Mouse (Mus musculus): ENCODE data around the gene Csnk1g2.
A peak's percentile ranks its signal among the peaks of the same experiment; 100 is the strongest.
"Not testable (repeated sequence)": the region's sequence is repeated elsewhere in the genome, so short reads cannot be mapped to it uniquely, and the experiment has no call there.

The Csnk1g2 gene

DNA sequence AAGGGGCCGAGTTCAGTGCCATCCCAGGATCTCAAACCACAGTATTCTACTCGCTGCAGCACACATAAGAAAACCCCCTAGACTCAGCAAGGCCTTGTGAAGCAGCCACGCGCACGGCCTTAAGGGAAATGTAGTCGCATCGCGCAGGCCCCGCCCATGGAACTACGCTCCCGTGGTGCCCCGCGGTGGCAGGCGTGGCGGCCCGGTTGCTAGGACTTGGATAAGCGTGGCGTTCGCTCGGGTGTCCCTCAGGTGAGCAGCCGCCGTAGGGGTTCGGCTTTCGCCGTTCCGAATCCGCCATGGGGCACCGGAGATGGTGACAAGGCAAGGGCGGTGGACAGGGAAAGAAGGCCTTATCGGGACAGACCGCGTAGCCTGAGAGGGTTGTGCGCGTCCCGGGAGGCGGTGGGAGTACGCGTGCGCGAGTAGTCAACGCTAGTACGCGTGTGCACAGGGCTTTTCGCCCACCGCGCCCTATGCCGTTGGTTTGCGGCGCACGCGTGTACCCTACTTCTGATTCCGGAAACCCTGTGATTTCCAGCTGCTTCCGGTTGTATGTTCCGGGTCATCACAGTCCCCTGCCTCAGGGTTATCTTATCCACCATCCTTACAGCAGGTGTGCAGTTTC lies 19.8 kb upstream of the Csnk1g2 start, which contains the start of the genes Scamp4 and Adat3:
Scamp4 (plus strand) TSS at position 175 of the 628 bp plus-strand sequence.
Adat3 (plus strand) TSS at position 183 of the 628 bp plus-strand sequence.
- DNase-seq (ENCODE audit: low spot score in 2 of 2): peak; percentile 98 to 99

- no peak for DNase-seq (ENCODE audit: low spot score in 2 of 2)
These were observed 19.3 kb upstream of the Csnk1g2 start for GRCm38 (mm10) chr10:80603364-80603763.

- no peak for DNase-seq (ENCODE audit: low spot score in 2 of 2)
These were observed 18.6 kb upstream of the Csnk1g2 start for GRCm38 (mm10) chr10:80604001-80604509.

DNA sequence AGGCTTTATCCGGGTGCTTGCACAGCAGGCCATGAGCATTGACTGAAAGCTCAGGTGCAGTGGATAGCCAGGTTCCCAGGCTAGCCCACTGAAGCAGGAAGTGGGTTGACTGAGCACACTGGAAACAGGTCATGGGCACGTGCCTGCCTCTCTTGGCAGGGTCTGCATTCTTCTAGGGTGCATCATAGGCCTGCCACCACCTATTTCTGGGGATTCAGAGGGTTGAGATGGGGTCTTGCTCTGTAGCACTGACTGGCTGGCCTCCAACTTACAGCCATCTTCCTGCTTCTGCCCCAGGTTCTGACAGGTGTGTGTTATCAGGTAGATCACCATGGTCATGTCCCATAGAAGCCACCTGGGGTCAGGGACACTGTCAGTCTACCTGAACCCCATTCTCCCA lies 17.6 kb upstream of the Csnk1g2 start:
- DNase-seq (ENCODE audit: low spot score in 2 of 2): no peak

DNA sequence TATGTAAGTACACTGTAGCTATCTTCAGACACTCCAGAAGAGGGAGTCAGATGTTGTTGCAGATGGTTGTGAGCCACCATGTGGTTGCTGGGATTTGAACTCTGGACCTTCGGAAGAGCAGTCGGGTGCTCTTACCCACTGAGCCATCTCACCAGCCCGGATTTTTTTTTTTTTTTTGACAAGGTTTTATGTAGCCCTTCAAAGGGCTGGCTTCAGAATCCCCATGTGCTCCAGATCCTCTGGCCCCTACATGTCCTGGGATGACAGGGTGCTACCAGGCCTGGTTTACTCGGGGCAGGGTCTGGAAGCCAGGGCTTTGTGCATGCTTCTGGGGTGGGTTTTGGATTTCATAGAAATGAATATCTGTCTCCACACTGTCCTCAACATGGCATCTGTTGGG lies 16.9 kb upstream of the Csnk1g2 start, which contains the start of gene Gm49322:
Gm49322 (plus strand) TSS at position 301 of the 400 bp plus-strand sequence.
- not testable (repeated sequence) for DNase-seq (ENCODE audit: low spot score in 2 of 2)

- DNase-seq (ENCODE audit: low spot score in 2 of 2): no peak
These were observed 16.3 kb upstream of the Csnk1g2 start for GRCm38 (mm10) chr10:80606306-80606705.

DNA sequence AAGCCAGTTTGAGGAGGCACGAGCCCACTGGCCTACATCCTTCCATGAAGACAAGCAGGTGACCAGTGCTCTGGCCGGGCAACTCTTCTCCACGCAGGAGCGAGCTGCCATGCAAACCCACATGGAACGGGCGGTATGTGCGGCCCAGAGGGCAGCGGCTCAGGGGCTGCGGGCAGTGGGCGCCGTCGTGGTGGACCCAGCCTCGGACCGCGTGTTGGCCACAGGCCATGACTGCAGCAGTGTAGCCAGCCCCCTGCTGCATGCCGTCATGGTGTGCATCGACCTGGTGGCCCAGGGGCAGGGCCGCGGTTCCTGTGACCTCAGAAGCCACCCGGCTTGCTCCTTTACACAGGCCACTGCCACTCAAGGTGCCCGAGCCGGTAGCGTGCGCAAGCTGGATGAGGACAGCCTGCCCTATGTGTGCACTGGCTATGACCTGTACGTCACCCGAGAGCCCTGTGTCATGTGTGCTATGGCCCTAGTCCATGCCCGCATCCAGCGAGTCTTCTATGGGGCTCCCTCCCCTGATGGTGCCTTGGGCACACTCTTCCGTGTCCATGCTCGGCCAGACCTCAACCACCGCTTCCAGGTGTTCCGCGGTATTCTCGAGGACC lies 15.8 kb upstream of the Csnk1g2 start:
- no peak for DNase-seq (ENCODE audit: low spot score in 2 of 2)

GRCm38 (mm10) chr10:80608435-80608834 lies 14.2 kb upstream of the Csnk1g2 start:
- DNase-seq (ENCODE audit: low spot score in 2 of 2): no peak

DNA sequence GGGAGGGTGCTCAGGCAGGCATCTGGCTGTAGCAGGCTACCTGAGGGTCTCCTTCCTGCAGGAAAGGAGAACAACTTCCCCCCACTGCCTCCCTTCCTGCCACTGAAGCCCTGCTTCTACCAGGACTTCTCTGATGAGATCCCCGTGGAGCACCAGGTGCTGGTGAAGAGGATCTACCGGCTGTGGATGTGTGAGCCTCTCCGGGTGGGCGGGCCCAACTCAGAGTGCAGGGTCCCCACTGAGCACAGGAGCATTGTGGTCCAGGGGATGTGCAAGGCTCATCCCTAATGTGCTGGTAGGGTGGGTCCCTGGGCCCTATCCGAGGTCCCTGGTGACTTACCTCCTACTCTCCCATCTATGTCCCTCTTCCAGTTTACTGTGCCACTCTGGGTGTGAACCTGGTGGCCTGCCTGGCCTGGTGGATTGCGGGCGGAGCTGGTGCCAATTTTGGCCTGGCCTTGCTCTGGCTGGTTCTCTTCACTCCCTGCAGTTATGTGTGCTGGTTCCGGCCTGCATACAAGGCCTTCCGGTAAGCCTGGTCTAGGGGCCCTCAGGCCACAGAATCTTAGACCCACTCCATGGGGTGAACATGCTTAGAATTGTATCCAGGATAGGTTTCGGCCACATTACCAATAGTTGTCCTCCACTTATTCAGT lies 13.2 kb upstream of the Csnk1g2 start:
- DNase-seq (ENCODE audit: low spot score in 2 of 2): no peak

DNA sequence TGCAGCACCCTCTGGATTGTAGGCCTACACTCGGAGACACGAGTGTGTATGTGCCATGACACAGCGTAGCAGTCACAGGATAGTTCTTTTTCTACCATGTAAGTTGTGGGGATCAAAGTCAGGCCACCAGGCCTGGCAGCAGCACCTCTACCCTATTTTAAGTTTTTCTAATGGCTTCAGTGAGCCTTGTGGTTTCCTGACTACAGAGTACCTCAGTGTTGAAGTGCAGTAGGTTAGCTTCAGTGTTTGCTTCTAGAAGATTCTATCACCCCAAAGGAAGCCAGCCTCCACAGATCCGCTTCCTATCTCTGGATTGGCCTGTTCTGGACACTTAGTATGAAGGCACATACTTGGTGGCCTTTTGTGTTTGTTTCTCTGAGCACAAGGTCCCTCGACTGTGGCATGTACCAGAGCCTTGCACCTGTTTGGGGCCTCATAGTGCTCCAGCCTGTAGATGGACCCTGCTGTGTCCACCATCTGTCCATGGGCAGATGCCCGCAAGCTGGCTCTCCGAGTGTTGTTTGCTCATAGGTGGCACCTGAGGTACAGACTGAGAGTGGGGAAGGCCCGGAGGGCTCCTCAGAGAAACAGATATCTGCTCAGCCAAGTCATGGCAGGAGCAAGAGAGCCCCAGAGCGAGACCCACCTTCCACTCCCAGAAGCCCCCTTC lies 12.4 kb upstream of the Csnk1g2 start:
- DNase-seq (ENCODE audit: low spot score in 2 of 2): no peak

- peak in 1 of 2 experiments; percentile 40 for DNase-seq (ENCODE audit: low spot score in 2 of 2)
These were observed 11.6 kb upstream of the Csnk1g2 start for GRCm38 (mm10) chr10:80611024-80611423.

- DNase-seq (ENCODE audit: low spot score in 2 of 2): no peak
These were observed 10.7 kb upstream of the Csnk1g2 start for GRCm38 (mm10) chr10:80611905-80612304.

DNA sequence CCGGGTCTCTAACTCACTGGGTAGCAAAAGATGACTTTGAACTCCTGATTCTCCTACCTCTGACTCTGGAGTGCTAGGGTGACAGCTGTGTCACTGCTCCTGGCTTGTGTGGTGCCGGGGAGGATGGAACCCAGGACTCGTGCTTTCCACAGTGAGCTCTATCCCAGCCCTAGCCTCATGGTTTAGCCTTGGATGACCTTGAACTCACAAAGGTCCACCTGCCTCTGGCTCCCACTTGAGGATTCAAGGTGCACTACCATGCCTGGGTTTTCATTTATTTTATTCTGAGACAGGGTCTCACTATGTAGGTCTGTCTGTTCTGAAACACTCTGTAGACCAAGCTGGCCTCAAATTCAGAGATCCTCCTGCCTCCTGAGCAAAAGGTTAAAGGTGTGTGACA lies 8.8 kb upstream of the Csnk1g2 start:
- DNase-seq (ENCODE audit: low spot score in 2 of 2): no peak

DNA sequence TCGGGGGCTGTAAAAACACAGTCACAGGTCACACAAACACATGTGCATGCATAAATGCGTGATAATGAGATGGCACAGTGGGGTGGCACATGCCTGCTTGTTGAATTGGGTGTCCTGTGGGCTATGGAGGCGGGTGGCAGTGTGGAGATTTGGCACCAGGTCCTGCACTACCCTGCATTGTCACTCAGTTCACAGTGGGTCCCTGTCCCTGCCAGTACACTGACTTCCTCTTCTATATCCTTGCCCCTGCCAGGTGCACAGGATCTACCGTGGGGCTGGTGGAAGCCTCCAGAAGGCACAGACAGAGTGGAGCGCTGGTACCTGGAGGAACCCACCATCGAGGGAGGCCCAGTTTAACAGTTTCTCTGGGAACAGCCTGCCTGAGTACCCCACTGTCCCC lies 8.3 kb upstream of the Csnk1g2 start:
- no peak for DNase-seq (ENCODE audit: low spot score in 2 of 2)

GRCm38 (mm10) chr10:80618181-80618580 lies 4.5 kb upstream of the Csnk1g2 start:
- DNase-seq (ENCODE audit: low spot score in 2 of 2): no peak

DNA sequence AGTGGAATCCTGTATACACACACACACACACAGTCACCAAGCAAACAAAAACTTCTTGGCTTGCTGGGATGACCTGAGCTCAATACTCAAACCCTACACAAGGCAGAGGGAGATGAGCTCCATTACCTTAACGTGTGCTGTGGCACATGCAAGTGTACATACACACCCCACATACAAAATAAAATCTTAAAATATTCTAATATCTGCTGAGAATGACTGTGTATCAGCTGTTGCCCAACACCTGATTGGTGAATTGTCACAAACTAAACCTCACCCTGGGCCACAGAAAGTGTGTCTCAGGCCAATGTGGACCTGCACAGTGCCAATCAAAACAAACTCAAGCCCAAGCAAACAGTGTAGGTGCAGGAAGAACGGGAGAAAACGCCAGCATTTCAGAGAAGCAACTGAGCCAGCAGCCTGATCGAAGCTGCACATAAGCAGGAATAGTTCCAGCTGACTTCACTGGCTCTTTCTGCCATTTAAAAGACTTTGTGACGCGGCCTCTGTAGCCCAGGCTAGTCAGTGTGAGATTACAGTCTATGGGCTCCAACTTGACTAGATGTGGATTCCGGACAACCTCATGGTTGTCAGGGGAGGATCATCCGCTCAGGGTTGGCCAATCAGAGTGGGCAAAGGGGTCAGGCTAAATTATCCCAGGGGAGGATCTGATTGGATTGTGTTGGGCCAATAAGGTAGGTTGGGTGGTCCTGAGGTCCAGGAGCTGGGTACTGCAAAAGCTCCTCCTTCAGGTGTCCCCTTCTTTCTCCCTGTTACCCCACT lies 3.0 kb upstream of the Csnk1g2 start:
- DNase-seq (ENCODE audit: low spot score in 2 of 2): no peak

DNA sequence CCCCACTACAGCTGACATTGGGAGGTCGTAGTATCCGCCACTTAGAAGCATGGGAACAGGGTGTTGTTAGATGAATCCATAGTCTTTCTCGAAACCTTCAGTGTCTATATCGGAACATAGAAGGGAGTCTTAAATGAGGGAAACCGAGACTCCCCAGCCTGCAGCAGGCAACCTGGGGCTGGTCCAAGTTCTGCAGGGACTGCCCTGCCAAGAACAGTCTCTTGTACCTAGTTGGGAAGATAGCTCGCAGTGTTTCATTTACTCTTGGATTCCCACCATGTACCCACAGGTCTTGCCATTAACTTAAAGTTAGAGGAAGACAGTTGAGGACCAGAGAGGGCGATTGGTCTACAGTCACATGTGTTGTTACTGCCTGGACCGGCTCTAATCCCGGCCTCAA lies 2.3 kb upstream of the Csnk1g2 start:
- no peak for DNase-seq (ENCODE audit: low spot score in 2 of 2)

GRCm38 (mm10) chr10:80620796-80621689 lies 1.6 kb upstream of the Csnk1g2 start:
- no peak for DNase-seq (ENCODE audit: low spot score in 2 of 2)

DNA sequence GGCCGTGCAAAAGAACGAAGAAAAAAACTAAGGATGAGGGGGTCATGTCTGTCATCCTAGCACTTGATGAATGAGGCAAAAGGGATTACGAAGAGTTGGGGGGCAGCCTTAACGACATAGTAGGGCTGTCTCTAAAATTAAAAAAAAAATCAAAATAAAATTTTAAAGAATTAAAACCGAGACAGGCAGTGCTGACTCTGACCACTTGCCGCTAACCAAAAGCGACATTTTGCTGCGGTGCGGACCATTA lies 1.0 kb upstream of the Csnk1g2 start:
- no peak for DNase-seq (ENCODE audit: low spot score in 2 of 2)

DNA sequence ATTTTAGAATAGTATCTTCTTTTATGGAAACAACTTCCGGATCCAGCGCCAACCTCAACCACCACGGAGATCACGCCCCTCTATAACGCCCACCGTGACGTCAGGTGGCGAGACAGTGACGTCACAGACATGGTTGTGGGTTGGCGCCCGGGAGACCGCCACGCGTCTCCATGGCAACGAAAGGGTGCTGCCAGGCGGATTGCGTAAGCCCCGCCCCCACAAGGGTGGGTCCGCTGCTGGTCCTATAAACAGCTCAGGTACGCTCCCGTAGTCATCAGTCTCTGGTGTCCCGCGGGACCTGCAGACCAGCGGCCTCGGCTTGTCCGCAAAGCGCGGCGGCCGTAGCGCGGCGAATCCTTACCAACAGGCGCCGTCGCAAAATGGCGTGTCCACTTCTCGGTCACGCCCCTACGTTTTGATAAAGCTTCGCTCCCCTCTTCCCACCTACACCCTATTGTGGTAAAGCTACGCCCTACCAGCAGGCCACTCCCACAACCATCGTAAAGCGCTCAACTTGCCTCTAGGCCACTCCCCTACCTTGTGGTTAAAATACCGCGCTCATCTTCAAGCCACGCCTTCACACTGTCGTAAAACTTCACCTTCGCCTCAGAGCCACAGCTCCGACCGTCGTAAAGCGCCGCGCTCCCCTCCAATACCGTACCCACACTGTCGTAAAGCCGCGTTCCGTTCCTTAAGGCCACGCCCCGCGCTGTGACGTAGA lies 538 bp upstream of the Csnk1g2 start:
- DNase-seq (ENCODE audit: low spot score in 2 of 2): peak; percentile 99 to 100
